ENCODE assay signal across 23 mouse cellular contexts in the genomic region with DNA sequence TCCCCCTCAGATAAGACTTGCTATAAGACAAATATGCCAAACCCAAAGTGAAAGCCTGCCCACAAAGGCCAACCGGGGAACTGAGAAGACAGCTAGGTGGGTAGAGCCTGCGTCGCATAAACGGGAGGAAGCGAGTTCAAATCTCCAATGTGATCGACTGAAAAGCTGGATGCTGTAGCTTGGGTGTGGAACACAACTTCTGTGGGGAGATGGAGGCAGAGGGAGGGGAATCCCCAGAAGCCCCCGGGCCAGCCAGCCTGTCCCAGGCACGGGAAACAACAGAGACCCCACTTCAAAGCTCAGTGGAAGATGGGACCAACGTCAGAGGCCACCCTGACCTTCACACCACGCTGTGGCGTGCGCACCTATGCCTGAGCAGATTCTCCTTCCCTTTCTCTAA. TPM values are rescaled to one million over a fixed set of nuclear protein-coding genes. Genes with fewer than 3 reads are reported as not detected.
DNase-seq lines count a peak whose midpoint lies in the region; ATAC-seq lines count a peak whose summit lies in the region.
"Had no signal": no experiment of that assay in that cellular context is flagged by ENCODE, and none has a peak within 500 bp of the region (broad histone marks: within the 10 kb centered on the region; RNA-seq: fewer than 3 reads in every experiment).

No protein-coding gene starts in this region.

- H3K27ac ChIP-seq in heart, embryonic 12.5 days (ENCODE audit: poor library complexity, severe bottlenecking), result no peak overlapping the region
- no peak overlapping the region for H3K27ac ChIP-seq in embryonic facial prominence, embryonic 10.5 days (replicated peaks)
- H3K27ac ChIP-seq: embryonic facial prominence, embryonic 13.5 days; embryonic facial prominence, embryonic 15.5 days; forebrain, embryonic 10.5 days; forebrain, embryonic 12.5 days had no signal

- H3K4me3 ChIP-seq in heart, embryonic 12.5 days, result no peak overlapping the region
- no peak overlapping the region for H3K4me3 ChIP-seq in embryonic facial prominence, embryonic 10.5 days
- H3K4me3 ChIP-seq: embryonic facial prominence, embryonic 13.5 days; embryonic facial prominence, embryonic 15.5 days; erythroblast, embryonic 14.5 days; forebrain, embryonic 10.5 days; forebrain, embryonic 12.5 days had no signal

- H3K4me1 ChIP-seq in heart, embryonic 12.5 days (replicated peaks), result no peaks in the 10 kb centered on the region
- no peaks in the 10 kb centered on the region for H3K4me1 ChIP-seq in embryonic facial prominence, embryonic 10.5 days
- H3K4me1 ChIP-seq: embryonic facial prominence, embryonic 13.5 days; embryonic facial prominence, embryonic 15.5 days; forebrain, embryonic 10.5 days; forebrain, embryonic 12.5 days had no signal

- H3K9me3 ChIP-seq in heart, embryonic 12.5 days (replicated peaks), result no peaks in the 10 kb centered on the region
- no peaks in the 10 kb centered on the region for H3K9me3 ChIP-seq in embryonic facial prominence, embryonic 10.5 days
- H3K9me3 ChIP-seq: embryonic facial prominence, embryonic 13.5 days; embryonic facial prominence, embryonic 15.5 days; forebrain, embryonic 10.5 days; forebrain, embryonic 12.5 days; G1E had no signal

- DNase-seq in heart, adult 11 months, result peak; percentile 81
- DNase-seq in 3T3-L1 (ENCODE audit: low read depth, low spot score), result peak; percentile 94
- peak; percentile 95 for DNase-seq in adipocyte (ENCODE audit: low spot score)
- DNase-seq in embryonic facial prominence, embryonic 10.5 days (ENCODE audit: low spot score), result no peak
- DNase-seq: adrenal gland, adult 2 months; adrenal gland, postnatal 10 days; adrenal gland, postnatal 25 days; cerebellum, adult 11 months; cerebellum, adult 18-20 months; cerebellum, adult 8-10 months; cerebellum, adult 9-11 months; cerebellum, postnatal 14 days had no signal

- H3K4me2 ChIP-seq in heart, embryonic 12.5 days, result no peak overlapping the region
- H3K4me2 ChIP-seq: embryonic facial prominence, embryonic 13.5 days; embryonic facial prominence, embryonic 15.5 days; forebrain, embryonic 12.5 days had no signal

- 96% methylated on average over 12 of the region's 12 CpGs for WGBS in heart, embryonic 12.5 days
- WGBS in embryonic facial prominence, embryonic 10.5 days, result 96% methylated on average over 12 of the region's 12 CpGs

- peaks cover 89% of the 10 kb centered on the region for H3K36me3 ChIP-seq in heart, embryonic 12.5 days
- H3K36me3 ChIP-seq in embryonic facial prominence, embryonic 10.5 days (replicated peaks), result peaks cover 99% of the 10 kb centered on the region

- ATAC-seq in heart, embryonic 12.5 days (ENCODE audit: insufficient number of reproducible peaks, low FRiP score), result no peak
- ATAC-seq: activated CD4-positive, CD25-positive, alpha-beta regulatory T cell, adult 4 months; forebrain, embryonic 14.5 days; forebrain, embryonic 16.5 days; Patski had no signal

- no peak overlapping the region for H3K9ac ChIP-seq in heart, embryonic 12.5 days
- H3K9ac ChIP-seq: embryonic facial prominence, embryonic 13.5 days; embryonic facial prominence, embryonic 15.5 days; forebrain, embryonic 12.5 days had no signal

- H3K27me3 ChIP-seq in heart, embryonic 12.5 days (replicated peaks), result no peaks in the 10 kb centered on the region
- no peaks in the 10 kb centered on the region for H3K27me3 ChIP-seq in embryonic facial prominence, embryonic 10.5 days (replicated peaks; ENCODE audit: low read depth, poor library complexity, severe bottlenecking)
- H3K27me3 ChIP-seq: embryonic facial prominence, embryonic 13.5 days; embryonic facial prominence, embryonic 15.5 days; forebrain, embryonic 12.5 days; Patski had no signal

RNA-seq across cellular contexts. Expression of gene Slc35e3, which starts 16.8 kb away (rescaled TPM):
- 13.0 and 14.5 TPM in 2 replicates for polyA plus RNA-seq in heart, embryonic 12.5 days (2016; fragmentation: Nextera tagmentation; extraction: Ambion mirVana)
- polyA plus RNA-seq in embryonic facial prominence, embryonic 10.5 days (2016; fragmentation: Nextera tagmentation; extraction: Ambion mirVana), result 20.2 and 24.7 TPM in 2 replicates
- polyA plus RNA-seq: erythroblast, embryonic 14.5 days had no signal

RNA-seq across cellular contexts. Expression of gene Nup107, which starts 29.5 kb away (rescaled TPM):
- polyA plus RNA-seq in heart, embryonic 12.5 days (2016; fragmentation: Nextera tagmentation; extraction: Ambion mirVana), result 62.4 and 72.0 TPM in 2 replicates
- 106 and 107 TPM in 2 replicates for polyA plus RNA-seq in embryonic facial prominence, embryonic 10.5 days (2016; fragmentation: Nextera tagmentation; extraction: Ambion mirVana)

RNA-seq across cellular contexts. Expression of gene Mdm2, which starts 52.4 kb away (rescaled TPM):
- 55.7 and 57.4 TPM in 2 replicates for polyA plus RNA-seq in heart, embryonic 12.5 days (2016; fragmentation: Nextera tagmentation; extraction: Ambion mirVana)
- polyA plus RNA-seq in embryonic facial prominence, embryonic 10.5 days (2016; fragmentation: Nextera tagmentation; extraction: Ambion mirVana), result 58.9 and 64.4 TPM in 2 replicates
